Mouse (Mus musculus) MEL (cell line): ENCODE results near the gene Cdkl3. TPM values are rescaled to one million over a fixed set of nuclear protein-coding genes. Genes with fewer than 3 reads are reported as not detected.

Source experiments
- DNase-seq: peaks from one replicate; pipeline ENCODE4 v3.0.0; 2011; ENCODE audit warnings: low read depth, low spot score
- H3K27ac ChIP-seq: 2 replicates; pipeline ENCODE4 v1.5.1; 2012; ENCODE audit warnings: low read depth, mild to moderate bottlenecking, control low read depth, low read length, moderate library complexity; ENCODE audit not compliant: control insufficient read depth
- H3K27me3 ChIP-seq, 2 experiments: fragments of 150-350 bp in 1 of 2; sonication (generic) in 1 of 2; 2 replicates each; pipeline ENCODE4 v1.6.1; 2012; ENCODE audit warnings: low read length in 2 of 2, mild to moderate bottlenecking in 2 of 2, improper control_type of control experiment in 1 of 2, moderate library complexity in 1 of 2; ENCODE audit not compliant: insufficient read depth in 2 of 2, control insufficient read depth in 1 of 2
- H3K36me3 ChIP-seq, 2 experiments: 2 replicates each; pipeline ENCODE4 v1.6.1; 2012 to 2014; ENCODE audit warnings: low read length in 2 of 2, improper control_type of control experiment in 1 of 2, inconsistent platforms in 1 of 2, mild to moderate bottlenecking in 1 of 2; ENCODE audit not compliant: insufficient read depth in 2 of 2, control insufficient read depth in 1 of 2
- H3K4me1 ChIP-seq, 2 experiments: fragments of 150-350 bp in 1 of 2; sonication (generic) in 1 of 2; 2 replicates each; pipeline ENCODE4 v1.6.1; 2012; ENCODE audit warnings: low read length in 2 of 2, improper control_type of control experiment in 1 of 2, mild to moderate bottlenecking in 1 of 2; ENCODE audit not compliant: insufficient read depth in 2 of 2, control insufficient read depth in 1 of 2
- H3K4me3 ChIP-seq, 2 experiments: fragments of 150-350 bp in 1 of 2; sonication (generic) in 1 of 2; 2 replicates each; pipeline ENCODE4 v1.5.1; 2012; ENCODE audit warnings: low read depth in 2 of 2, low read length in 2 of 2, mild to moderate bottlenecking in 2 of 2, moderate library complexity in 2 of 2, control low read depth in 1 of 2, improper control_type of control experiment in 1 of 2; ENCODE audit not compliant: control insufficient read depth in 1 of 2, insufficient read depth in 1 of 2
- H3K79me2 ChIP-seq: 2 replicates; pipeline ENCODE4 v1.6.1; 2012; ENCODE audit warnings: mild to moderate bottlenecking, low read length, moderate library complexity; ENCODE audit not compliant: control insufficient read depth, poor library complexity, insufficient read depth
- H3K9ac ChIP-seq: 2 replicates; pipeline ENCODE4 v1.6.1; 2012; ENCODE audit warnings: low read depth, mild to moderate bottlenecking, control low read depth, low read length, moderate library complexity; ENCODE audit not compliant: control insufficient read depth, poor library complexity, severe bottlenecking
- H3K9me3 ChIP-seq: fragments of 150-350 bp; sonication (generic); replicated peaks from 2 replicates; pipeline ENCODE4 v1.6.1; 2012; ENCODE audit warnings: mild to moderate bottlenecking, low read length, improper control_type of control experiment, moderate library complexity; ENCODE audit not compliant: insufficient read depth
- BHLHE40 ChIP-seq: IDR thresholded peaks from 2 replicates; pipeline ENCODE4 v1.6.1; 2012; ENCODE audit warnings: low read depth, mild to moderate bottlenecking, inconsistent platforms, low read length, improper control_type of control experiment, borderline replicate concordance
- CHD2 ChIP-seq: IDR thresholded peaks from 2 replicates; pipeline ENCODE4 v1.6.1; 2011; ENCODE audit warnings: low read length, improper control_type of control experiment
- CTCF ChIP-seq, 3 experiments: IDR thresholded peaks in 2 of 3; conservative IDR thresholded peaks in 1 of 3; 2 replicates each; pipeline ENCODE4 v1.5.1; 2011 to 2012; ENCODE audit warnings: low read length in 3 of 3, low read depth in 2 of 3, mild to moderate bottlenecking in 2 of 3, improper control_type of control experiment in 1 of 3, inconsistent platforms in 1 of 3, mixed read lengths in 1 of 3, moderate library complexity in 1 of 3; ENCODE audit not compliant: control insufficient read depth in 1 of 3, insufficient read depth in 1 of 3, poor library complexity in 1 of 3, severe bottlenecking in 1 of 3
- E2F4 ChIP-seq: IDR thresholded peaks from 2 replicates; pipeline ENCODE4 v1.6.1; 2011; ENCODE audit warnings: low read depth, low read length, improper control_type of control experiment, borderline replicate concordance
- EP300 ChIP-seq, 2 experiments: IDR thresholded peaks; 2 replicates each; pipeline ENCODE4 v1.6.1; 2011; ENCODE audit warnings: improper control_type of control experiment in 2 of 2, low read length in 2 of 2, low read depth in 1 of 2, mild to moderate bottlenecking in 1 of 2
- ETS1 ChIP-seq: IDR thresholded peaks from 2 replicates; pipeline ENCODE4 v1.6.1; 2012; ENCODE audit warnings: low read depth, mild to moderate bottlenecking, inconsistent platforms, low read length, improper control_type of control experiment, moderate library complexity
- GABPA ChIP-seq: IDR thresholded peaks from 2 replicates; pipeline ENCODE4 v1.6.1; 2012; ENCODE audit warnings: low read depth, mild to moderate bottlenecking, inconsistent platforms, low read length, improper control_type of control experiment, moderate library complexity
- GATA1 ChIP-seq: IDR thresholded peaks from 2 replicates; pipeline ENCODE4 v1.6.1; 2011; ENCODE audit warnings: low read depth, low read length, improper control_type of control experiment
- JUND ChIP-seq: IDR thresholded peaks from 2 replicates; pipeline ENCODE4 v1.6.1; 2011; ENCODE audit warnings: low read depth, mild to moderate bottlenecking, improper control_type of control experiment, low read length
- KAT2A ChIP-seq: conservative IDR thresholded peaks from 2 replicates; pipeline ENCODE4 v1.6.1; 2012; ENCODE audit warnings: low read depth, low read length, improper control_type of control experiment, inconsistent platforms
- MAFK ChIP-seq: IDR thresholded peaks from 2 replicates; pipeline ENCODE4 v1.6.1; 2011; ENCODE audit warnings: low read depth, mild to moderate bottlenecking, low read length, improper control_type of control experiment, borderline replicate concordance
- MEF2A ChIP-seq: IDR thresholded peaks from 2 replicates; pipeline ENCODE4 v1.6.1; 2014; ENCODE audit warnings: low read depth, mild to moderate bottlenecking, inconsistent platforms, low read length, improper control_type of control experiment; ENCODE audit not compliant: poor library complexity, insufficient replicate concordance, severe bottlenecking; ENCODE audit errors: extremely low read depth
- MXI1 ChIP-seq: IDR thresholded peaks from 2 replicates; pipeline ENCODE4 v1.6.1; 2011; ENCODE audit warnings: mild to moderate bottlenecking, low read depth, low read length, improper control_type of control experiment
- MYB ChIP-seq: IDR thresholded peaks from 2 replicates; pipeline ENCODE4 v1.6.1; 2011; ENCODE audit warnings: mild to moderate bottlenecking, low read depth, low read length, improper control_type of control experiment
- MYC ChIP-seq: IDR thresholded peaks from 2 replicates; pipeline ENCODE4 v1.6.1; 2011; ENCODE audit warnings: low read depth, mild to moderate bottlenecking, low read length, improper control_type of control experiment, moderate library complexity
- NRF1 ChIP-seq: IDR thresholded peaks from 2 replicates; pipeline ENCODE4 v1.6.1; 2014; ENCODE audit warnings: low read depth, mild to moderate bottlenecking, inconsistent platforms, low read length, improper control_type of control experiment, moderate library complexity; ENCODE audit not compliant: poor library complexity, insufficient read depth, severe bottlenecking
- POLR2AphosphoS2 ChIP-seq: IDR thresholded peaks from 2 replicates; pipeline ENCODE4 v1.6.1; 2011; ENCODE audit warnings: low read length, improper control_type of control experiment
- RCOR1 ChIP-seq: IDR thresholded peaks from 2 replicates; pipeline ENCODE4 v1.6.1; 2012; ENCODE audit warnings: low read depth, mild to moderate bottlenecking, inconsistent platforms, low read length, improper control_type of control experiment
- SIN3A ChIP-seq: IDR thresholded peaks from 2 replicates; pipeline ENCODE4 v1.6.1; 2012; ENCODE audit warnings: low read length, improper control_type of control experiment, inconsistent platforms
- TAL1 ChIP-seq: IDR thresholded peaks from 2 replicates; pipeline ENCODE4 v1.6.1; 2012; ENCODE audit warnings: mild to moderate bottlenecking, inconsistent platforms, low read length, moderate library complexity, mixed read lengths
- TBP ChIP-seq: IDR thresholded peaks from 2 replicates; pipeline ENCODE4 v1.8.0; 2011; ENCODE audit warnings: low read depth, low read length, improper control_type of control experiment
- TCF12 ChIP-seq: IDR thresholded peaks from 2 replicates; pipeline ENCODE4 v1.6.1; 2014; ENCODE audit warnings: low read depth, mild to moderate bottlenecking, inconsistent platforms, low read length, improper control_type of control experiment, moderate library complexity
- UBTF ChIP-seq: IDR thresholded peaks from 2 replicates; pipeline ENCODE4 v1.6.1; 2012; ENCODE audit warnings: low read depth, mild to moderate bottlenecking, inconsistent platforms, low read length, improper control_type of control experiment, moderate library complexity, borderline replicate concordance; ENCODE audit not compliant: insufficient read depth
- ZMIZ1 ChIP-seq: IDR thresholded peaks from 2 replicates; pipeline ENCODE4 v1.6.1; 2012; ENCODE audit warnings: low read depth, mild to moderate bottlenecking, inconsistent platforms, low read length, improper control_type of control experiment, moderate library complexity
- polyA plus RNA-seq, 2 experiments: library from polyadenylated mRNA; stranded (reverse) in 1 of 2; unstranded in 1 of 2; fragments of >175 nt in 1 of 2; fragments of >200 nt in 1 of 2; gene quantifications; 2 replicates each; pipeline versions ENCODE4 v1.2.1 to v1.2.4; 2012; ENCODE audit warnings: low replicate concordance in 2 of 2, low read depth in 1 of 2; ENCODE audit not compliant: insufficient read length in 2 of 2, insufficient read depth in 1 of 2, missing spikeins in 1 of 2
- total RNA-seq: library from RNA; depleted of rRNA; stranded (reverse); fragments of 300-350 nt; gene quantifications from 2 replicates; pipeline ENCODE4 v1.2.3, GENCODE M21; 2012

Gene Cdkl3
- total and polyA plus RNA-seq, 3 experiments: 3.7 to 4.9 TPM; not detected in 1

- TF ChIP-seq MEF2A (no peak), ETS1 (no peak), BHLHE40 (no peak), SIN3A (no peak), MAFK (no peak), JUND (no peak), MYC (no peak), MYB (0 out of 2 replicates have a peak, but pooled peaks have one; percentile 17), TBP (no peak), E2F4 (no peak), TAL1 (peak; percentile 51), ZMIZ1 (no peak), NRF1 (no peak), KAT2A (no peak), CHD2 (no peak), MXI1 (no peak), RCOR1 (no peak), CTCF (IDR thresholded peaks at IDR 0.05 in 2 of 3, conservative IDR thresholded peaks at IDR 0.05 in 1 of 3; ENCODE audit: control insufficient read depth in 1 of 3, insufficient read depth in 1 of 3, low read depth in 2 of 3, low read length in 3 of 3, poor library complexity in 1 of 3, severe bottlenecking in 1 of 3) (no peak), GABPA (no peak), POLR2AphosphoS2 (no peak), TCF12 (no peak), EP300 (IDR thresholded peaks at IDR 0.05; ENCODE audit: low read depth in 1 of 2, low read length in 2 of 2) (peak; percentile 48 to 71; a peak in 2 of 4 replicates), GATA1 (no peak; the same call in 1 of the 2 replicates), UBTF (no peak)
- no peaks in the 10 kb centered on the region for H3K9me3 ChIP-seq
- no peak overlapping the region for H3K27ac ChIP-seq
- H3K4me1 ChIP-seq: 0 out of 4 replicates have a peak, but pooled peaks cover 0 to 2% of the 10 kb centered on the region in 2 experiments
- H3K36me3 ChIP-seq: no peaks in the 10 kb centered on the region
- peak; percentile 68 for DNase-seq
- no peaks in the 10 kb centered on the region for H3K79me2 ChIP-seq
- H3K9ac ChIP-seq: no peak overlapping the region
- H3K4me3 ChIP-seq: no peak overlapping the region
- H3K27me3 ChIP-seq: no peaks in the 10 kb centered on the region; a peak in 2 of 4 replicates
These were observed 44.5 kb upstream of the Cdkl3 start for GRCm38 (mm10) chr11:51959511-51959910.
